Mouse (Mus musculus): ENCODE results near the gene Tmem178b. TPM values are rescaled to one million over a fixed set of nuclear protein-coding genes. Genes with fewer than 3 reads are reported as not detected.

Tmem178b gene
- total RNA-seq, 1 experiment = 0.04 TPM

DNA sequence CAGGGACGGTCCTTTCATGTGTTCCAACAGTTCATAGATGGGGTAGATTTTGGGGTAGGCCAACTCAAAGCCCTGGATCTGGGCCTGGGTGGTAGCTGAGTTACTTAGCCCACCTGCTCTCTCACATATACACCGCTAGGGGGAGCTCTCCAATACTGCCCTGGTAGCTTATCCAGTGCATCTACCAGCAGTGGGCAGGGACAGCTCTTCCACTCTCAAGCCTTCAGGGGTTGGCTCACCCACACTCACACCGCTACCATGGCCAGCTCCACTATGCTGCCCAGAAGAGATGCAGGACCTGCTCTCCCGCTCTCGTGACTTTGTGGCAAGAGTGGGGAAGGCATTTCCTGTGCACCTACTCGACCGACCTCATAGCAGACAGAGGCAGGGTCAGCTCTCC is 24.3 kb upstream of the Tmem178b start:
- DNase-seq (ENCODE audit: low read depth, low spot score) = peak; percentile 63
- Histone ChIP-seq H3K4me3 (ENCODE audit: insufficient read depth in 1 of 2, low read depth in 1 of 2, low read length in 2 of 2, poor library complexity in 1 of 2, severe bottlenecking in 1 of 2) (peak overlapping the region in 1 of 2 experiments; percentile 14; a peak in 1 of 4 replicates), H3K27ac (ENCODE audit: insufficient read depth, low read depth, low read length, poor library complexity, severe bottlenecking) (no peak overlapping the region), H3K4me1 (ENCODE audit: control insufficient read depth in 2 of 2, insufficient read depth in 2 of 2, low read length in 2 of 2, poor library complexity in 1 of 2) (no peaks in the 10 kb centered on the region; a peak in 1 of 4 replicates), H3K9ac (ENCODE audit: insufficient read depth, low read depth, low read length, poor library complexity, severe bottlenecking) (no peak overlapping the region), H3K36me3 (ENCODE audit: control insufficient read depth, insufficient read depth, low read length, poor library complexity, severe bottlenecking) (no peaks in the 10 kb centered on the region), H3K9me3 (ENCODE audit: control insufficient read depth, insufficient read depth, low read depth, low read length) (no peaks in the 10 kb centered on the region)
- no peak for TF ChIP-seq CHD2 (IDR thresholded peaks at IDR 0.05; ENCODE audit: low read depth, low read length)
- TF ChIP-seq ZNF384 (IDR thresholded peaks at IDR 0.05; ENCODE audit: low read depth, low read length) = no peak
- peak; percentile 66; the same call in 1 of the 2 replicates for TF ChIP-seq ZC3H11A (IDR thresholded peaks at IDR 0.05; ENCODE audit: borderline replicate concordance, low read depth, low read length)
- peak; percentile 48; the same call in 1 of the 2 replicates for TF ChIP-seq MAFK (IDR thresholded peaks at IDR 0.05; ENCODE audit: insufficient read depth, low read depth, low read length)
- no peak for TF ChIP-seq HCFC1 (IDR thresholded peaks at IDR 0.05; ENCODE audit: borderline replicate concordance, insufficient read depth, low read length)
- in situ Hi-C loops (cut with MboI; ENCODE audit: low sequenced_read_pairs in 2 of 2, unreplicated experiment in 2 of 2) = no loop called here

DNA sequence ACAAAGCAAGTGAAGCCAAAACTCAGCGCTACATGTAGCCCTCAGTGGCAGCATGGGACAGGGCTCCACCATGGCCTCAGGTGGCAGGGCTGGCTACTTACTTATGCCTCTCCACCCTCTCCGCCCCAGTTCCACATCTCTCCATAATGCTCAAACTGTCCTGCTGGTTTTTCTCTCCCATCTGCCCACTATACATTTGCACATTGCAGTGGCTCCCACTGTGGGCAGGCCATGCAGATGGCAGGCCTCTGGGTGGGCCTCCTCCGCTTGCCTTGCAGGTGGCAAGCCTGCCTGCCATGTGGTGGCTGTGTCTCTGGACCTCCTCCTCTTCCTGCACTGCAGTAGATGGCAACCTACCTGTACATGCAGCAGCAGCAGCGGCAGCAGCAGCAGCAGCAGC is 23.4 kb upstream of the Tmem178b start:
- Histone ChIP-seq H3K36me3 (ENCODE audit: control insufficient read depth, insufficient read depth, low read length, poor library complexity, severe bottlenecking) (no peaks in the 10 kb centered on the region), H3K4me3 (ENCODE audit: insufficient read depth in 1 of 2, low read depth in 1 of 2, low read length in 2 of 2, poor library complexity in 1 of 2, severe bottlenecking in 1 of 2) (no peak overlapping the region), H3K9ac (ENCODE audit: insufficient read depth, low read depth, low read length, poor library complexity, severe bottlenecking) (no peak overlapping the region), H3K27ac (ENCODE audit: insufficient read depth, low read depth, low read length, poor library complexity, severe bottlenecking) (no peak overlapping the region), H3K9me3 (ENCODE audit: control insufficient read depth, insufficient read depth, low read depth, low read length) (no peaks in the 10 kb centered on the region), H3K4me1 (ENCODE audit: control insufficient read depth in 2 of 2, insufficient read depth in 2 of 2, low read length in 2 of 2, poor library complexity in 1 of 2) (no peaks in the 10 kb centered on the region; a peak in 1 of 4 replicates)
- no peak for DNase-seq (ENCODE audit: low read depth, low spot score)
- TF ChIP-seq MAFK (IDR thresholded peaks at IDR 0.05; ENCODE audit: insufficient read depth, low read depth, low read length) = no peak
- TF ChIP-seq CHD2 (IDR thresholded peaks at IDR 0.05; ENCODE audit: low read depth, low read length) = no peak
- TF ChIP-seq ZNF384 (IDR thresholded peaks at IDR 0.05; ENCODE audit: low read depth, low read length) = no peak
- TF ChIP-seq HCFC1 (IDR thresholded peaks at IDR 0.05; ENCODE audit: borderline replicate concordance, insufficient read depth, low read length) = no peak
- in situ Hi-C loops (cut with MboI; ENCODE audit: low sequenced_read_pairs in 2 of 2, unreplicated experiment in 2 of 2) = no loop called here

DNA sequence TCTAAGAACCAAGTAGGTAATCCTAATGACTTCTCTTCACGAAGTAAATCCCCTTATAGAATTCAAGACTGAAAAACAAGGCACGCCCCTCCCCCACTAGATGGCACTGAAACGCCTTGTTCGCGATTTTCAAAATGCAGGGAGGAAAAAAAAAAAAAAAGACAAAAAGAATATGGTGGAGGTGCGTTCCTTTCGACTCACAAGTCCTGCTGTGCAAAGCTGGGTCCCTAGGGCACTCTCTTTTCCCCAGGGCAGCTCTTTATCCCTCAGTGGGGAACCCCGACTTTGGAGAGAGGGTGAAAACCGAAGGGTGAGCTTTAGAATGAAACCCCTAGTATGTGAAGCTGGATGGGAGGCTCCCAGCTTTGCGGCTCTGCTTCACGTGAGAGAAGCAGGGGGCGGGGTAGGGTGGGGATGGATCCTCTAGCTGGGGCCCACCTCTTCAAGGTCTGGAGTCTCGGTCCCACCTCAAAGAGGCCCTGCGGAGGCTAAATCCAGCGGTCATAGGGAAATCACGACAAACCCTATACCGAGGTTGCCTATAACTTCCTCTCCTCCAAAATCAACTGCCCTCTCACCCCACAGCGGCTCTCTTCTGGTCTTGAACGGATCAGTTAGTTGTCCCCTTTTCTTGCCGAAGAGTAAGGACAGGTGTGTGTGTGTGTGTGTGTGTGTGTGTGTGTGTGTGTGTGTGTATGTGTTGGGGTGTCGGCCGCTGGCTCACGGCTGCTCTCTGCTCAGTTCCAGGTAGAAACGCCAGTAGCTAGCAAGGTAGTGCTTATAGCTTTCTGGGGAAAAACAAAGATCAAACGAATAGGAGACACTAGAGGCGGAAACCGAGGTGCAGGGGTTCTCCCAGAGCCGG is 2.6 kb upstream of the Tmem178b start:
- Histone ChIP-seq H3K4me3 (ENCODE audit: insufficient read depth in 1 of 2, low read depth in 1 of 2, low read length in 2 of 2, poor library complexity in 1 of 2, severe bottlenecking in 1 of 2) (peak overlapping the region; percentile 31 to 34; a peak in 3 of 4 replicates), H3K9me3 (ENCODE audit: control insufficient read depth, insufficient read depth, low read depth, low read length) (no peaks in the 10 kb centered on the region), H3K4me1 (ENCODE audit: control insufficient read depth in 2 of 2, insufficient read depth in 2 of 2, low read length in 2 of 2, poor library complexity in 1 of 2) (peaks cover 4% of the 10 kb centered on the region in 2 experiments; a peak in 3 of 4 replicates), H3K36me3 (ENCODE audit: control insufficient read depth, insufficient read depth, low read length, poor library complexity, severe bottlenecking) (no peaks in the 10 kb centered on the region), H3K27ac (ENCODE audit: insufficient read depth, low read depth, low read length, poor library complexity, severe bottlenecking) (no peak overlapping the region), H3K9ac (ENCODE audit: insufficient read depth, low read depth, low read length, poor library complexity, severe bottlenecking) (no peak overlapping the region)
- DNase-seq (ENCODE audit: low read depth, low spot score) = no peak
- in situ Hi-C loops (cut with MboI; ENCODE audit: low sequenced_read_pairs in 2 of 2, unreplicated experiment in 2 of 2) = no loop called here
- TF ChIP-seq HCFC1 (IDR thresholded peaks at IDR 0.05; ENCODE audit: borderline replicate concordance, insufficient read depth, low read length) (no peak), MAFK (IDR thresholded peaks at IDR 0.05; ENCODE audit: insufficient read depth, low read depth, low read length) (no peak), ZNF384 (IDR thresholded peaks at IDR 0.05; ENCODE audit: low read depth, low read length) (peak; percentile 96), ZC3H11A (IDR thresholded peaks at IDR 0.05; ENCODE audit: borderline replicate concordance, low read depth, low read length) (peak; percentile 27; the same call in 1 of the 2 replicates), CHD2 (IDR thresholded peaks at IDR 0.05; ENCODE audit: low read depth, low read length) (no peak)

DNA sequence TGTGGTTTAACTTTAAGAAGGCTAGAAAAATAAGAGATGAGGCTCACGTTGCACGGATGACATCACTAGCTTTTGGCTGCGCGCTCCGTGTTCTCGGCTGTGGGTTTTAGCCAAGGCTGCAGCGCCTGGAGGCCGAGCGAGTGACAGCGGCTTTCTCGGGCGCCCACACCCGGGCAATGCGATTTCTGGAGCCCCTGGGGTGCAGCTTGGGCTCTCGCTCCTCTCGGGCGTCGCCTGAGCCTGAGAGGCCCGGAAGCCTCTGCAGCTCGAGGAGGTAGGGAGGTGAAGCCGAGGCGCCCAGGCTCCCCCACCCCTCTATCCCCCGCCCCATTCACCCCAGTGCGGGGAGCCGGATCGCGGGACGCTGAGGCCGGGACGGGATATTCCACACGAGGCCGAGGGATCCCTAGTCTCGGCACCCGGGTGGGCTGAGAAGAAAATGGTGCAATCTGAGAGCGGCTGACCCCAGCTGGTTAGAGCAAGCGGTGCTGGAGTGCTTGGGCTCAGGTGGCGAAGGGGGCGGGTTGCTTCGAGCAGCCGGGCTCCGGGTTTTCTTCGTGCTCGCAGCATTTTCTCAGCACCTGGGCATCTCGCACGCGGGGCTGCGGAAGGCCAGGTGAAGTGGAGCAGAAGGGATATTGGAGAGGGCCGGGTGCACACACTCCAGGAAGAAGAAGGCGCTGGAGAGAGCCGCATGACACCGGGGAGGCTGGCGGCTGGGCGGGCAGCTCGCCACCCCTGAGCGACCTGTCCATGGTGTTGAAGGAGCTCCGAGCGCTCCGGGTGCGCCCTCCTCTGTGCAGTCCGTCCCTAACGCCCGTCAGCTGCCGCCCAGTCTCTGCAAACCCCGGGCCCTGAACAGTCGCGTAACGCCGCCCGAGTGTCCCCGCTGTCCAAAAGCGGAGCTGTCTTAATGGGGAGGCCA is 1.4 kb upstream of the Tmem178b start:
- in situ Hi-C loops (cut with MboI; ENCODE audit: low sequenced_read_pairs in 2 of 2, unreplicated experiment in 2 of 2) = no loop called here
- 0 out of 2 replicates have a peak overlapping the region, but pooled peaks have one; percentile 6 for H3K9ac ChIP-seq (ENCODE audit: insufficient read depth, low read depth, low read length, poor library complexity, severe bottlenecking)
- no peak for TF ChIP-seq ZNF384 (IDR thresholded peaks at IDR 0.05; ENCODE audit: low read depth, low read length)
- TF ChIP-seq MAFK (IDR thresholded peaks at IDR 0.05; ENCODE audit: insufficient read depth, low read depth, low read length) = no peak
- no peak for TF ChIP-seq HCFC1 (IDR thresholded peaks at IDR 0.05; ENCODE audit: borderline replicate concordance, insufficient read depth, low read length)
- no peak for TF ChIP-seq ZC3H11A (IDR thresholded peaks at IDR 0.05; ENCODE audit: borderline replicate concordance, low read depth, low read length)
- TF ChIP-seq CHD2 (IDR thresholded peaks at IDR 0.05; ENCODE audit: low read depth, low read length) = no peak
- H3K4me1 ChIP-seq (ENCODE audit: control insufficient read depth in 2 of 2, insufficient read depth in 2 of 2, low read length in 2 of 2, poor library complexity in 1 of 2) = peaks cover 4% of the 10 kb centered on the region in 2 experiments; a peak in 3 of 4 replicates
- no peaks in the 10 kb centered on the region for H3K9me3 ChIP-seq (ENCODE audit: control insufficient read depth, insufficient read depth, low read depth, low read length)
- H3K4me3 ChIP-seq (ENCODE audit: insufficient read depth in 1 of 2, low read depth in 1 of 2, low read length in 2 of 2, poor library complexity in 1 of 2, severe bottlenecking in 1 of 2) = peak overlapping the region; percentile 64 to 82
- H3K36me3 ChIP-seq (ENCODE audit: control insufficient read depth, insufficient read depth, low read length, poor library complexity, severe bottlenecking) = no peaks in the 10 kb centered on the region
- no peak for DNase-seq (ENCODE audit: low read depth, low spot score)
- H3K27ac ChIP-seq (ENCODE audit: insufficient read depth, low read depth, low read length, poor library complexity, severe bottlenecking) = no peak overlapping the region

All from ES-E14 (cell line).